Mouse (Mus musculus) heart, postnatal 0 days (tissue): ENCODE results near the gene Alms1. TPM values are rescaled to one million over a fixed set of nuclear protein-coding genes. Genes with fewer than 3 reads are reported as not detected.
A peak's percentile ranks its signal among the peaks of the same experiment; 100 is the strongest.
"Not testable (repeated sequence)": the region's sequence is repeated elsewhere in the genome, so short reads cannot be mapped to it uniquely, and the experiment has no call there.

Source experiments
- ATAC-seq: fragments of 200-750 bp; cut with Nextera tagmentation; 2 replicates; pipeline ENCODE4 v1.8.0; 2017; ENCODE audit warnings: low read depth, moderate number of reproducible peaks, moderate library complexity; ENCODE audit not compliant: insufficient read depth
- DNase-seq: peaks from one replicate; pipeline ENCODE4 v3.0.0-alpha.2; 2016; ENCODE audit warnings: low spot score
- H3K27ac ChIP-seq: fragments of 300-500 bp; sonication (generic); 2 replicates; pipeline ENCODE4 v1.5.1; 2014; ENCODE audit warnings: low read depth, mild to moderate bottlenecking
- H3K27me3 ChIP-seq: fragments of 300-500 bp; sonication (generic); 2 replicates; pipeline ENCODE4 v1.6.1; 2014; ENCODE audit warnings: low read length, mixed read lengths; ENCODE audit not compliant: control insufficient read depth, insufficient read depth
- H3K36me3 ChIP-seq: fragments of 300-500 bp; sonication (generic); replicated peaks from 2 replicates; pipeline ENCODE4 v1.6.1; 2014; ENCODE audit warnings: low read length, mixed read lengths; ENCODE audit not compliant: control insufficient read depth, insufficient read depth
- H3K4me1 ChIP-seq: fragments of 300-500 bp; sonication (generic); 2 replicates; pipeline ENCODE4 v1.6.1; 2014; ENCODE audit warnings: antibody characterized with exemption; ENCODE audit not compliant: control insufficient read depth, insufficient read depth
- H3K4me2 ChIP-seq: fragments of 300-500 bp; sonication (generic); 2 replicates; pipeline ENCODE4 v1.6.1; 2014; ENCODE audit warnings: low read depth, mild to moderate bottlenecking, low read length, moderate library complexity
- H3K4me3 ChIP-seq: fragments of 300-500 bp; sonication (generic); 2 replicates; pipeline ENCODE4 v1.5.1; 2014; ENCODE audit warnings: low read depth, low read length
- H3K9ac ChIP-seq: fragments of 300-500 bp; sonication (generic); replicated peaks from 2 replicates; pipeline ENCODE4 v1.6.1; 2014; ENCODE audit warnings: low read depth, low read length, mixed read lengths
- H3K9me3 ChIP-seq: fragments of 300-500 bp; sonication (generic); replicated peaks from 2 replicates; pipeline ENCODE4 v1.6.1; 2016; ENCODE audit warnings: low read length; ENCODE audit not compliant: control insufficient read depth
- CTCF ChIP-seq: IDR thresholded peaks from 2 replicates; pipeline ENCODE4 v1.5.1; 2016; ENCODE audit warnings: antibody characterized with exemption, control low read depth, low read depth
- EP300 ChIP-seq: IDR thresholded peaks from 2 replicates; pipeline ENCODE4 v1.6.1; 2016; ENCODE audit warnings: antibody characterized with exemption, low read depth
- WGBS: fragments of 180-500 bp; shearing (Covaris S2); extraction: QIAGEN DNeasy Blood & Tissue Kit; methylation state at CpG from one replicate; pipeline ENCODE4 v1.1.7; 2014; 5-methylcytosine and 5-hydroxymethylcytosine counted together
- microRNA-seq: library from miRNA; unstranded; fragments of <30 nt; microRNA quantifications from one replicate; pipeline ENCODE4, GENCODE M21; 2016
- polyA plus RNA-seq: library from polyadenylated mRNA; unstranded; fragments of >200 nt; fragmentation: Nextera tagmentation; extraction: Ambion mirVana; gene quantifications from 2 replicates; pipeline ENCODE4 v1.2.1, GENCODE M21; 2015
- total RNA-seq: library from RNA; depleted of rRNA; stranded (reverse); fragments of >200 nt; gene quantifications from 2 replicates; pipeline ENCODE4 v1.2.3, GENCODE M21; 2014; ENCODE audit warnings: low replicate concordance; rRNA removed

Alms1 gene
- total and polyA plus RNA-seq, 2 experiments from 2014 or later = 0.61 to 3.5 TPM

GRCm38 (mm10) chr6:85633165-85633564 is 45.8 kb downstream of the Alms1 start:
- H3K9ac ChIP-seq = no peak overlapping the region
- no peaks in the 10 kb centered on the region for H3K4me1 ChIP-seq
- 65% methylated on average over 8 of the region's 8 CpGs for WGBS
- ATAC-seq = no peak
- no peak overlapping the region for H3K4me3 ChIP-seq
- TF ChIP-seq CTCF (no peak), EP300 (no peak)
- H3K36me3 ChIP-seq = peaks cover 11% of the 10 kb centered on the region
- no peak overlapping the region for H3K27ac ChIP-seq
- no peaks in the 10 kb centered on the region for H3K27me3 ChIP-seq
- no peak for DNase-seq
- no peak overlapping the region for H3K4me2 ChIP-seq
- no peaks in the 10 kb centered on the region for H3K9me3 ChIP-seq

GRCm38 (mm10) chr6:85653244-85653643 is 65.9 kb downstream of the Alms1 start:
- H3K4me3 ChIP-seq = no peak overlapping the region
- no peaks in the 10 kb centered on the region for H3K4me1 ChIP-seq
- no peak overlapping the region for H3K27ac ChIP-seq
- no peaks in the 10 kb centered on the region for H3K27me3 ChIP-seq
- 95% methylated on average over 2 of the region's 2 CpGs for WGBS
- no peaks in the 10 kb centered on the region for H3K36me3 ChIP-seq
- H3K4me2 ChIP-seq = no peak overlapping the region
- ATAC-seq = no peak
- no peak overlapping the region for H3K9ac ChIP-seq
- DNase-seq = no peak
- TF ChIP-seq CTCF = peak; percentile 22; the same call in 1 of the 2 replicates
- no peak for TF ChIP-seq EP300
- no peaks in the 10 kb centered on the region for H3K9me3 ChIP-seq

GRCm38 (mm10) chr6:85701943-85702342 is 114.6 kb downstream of the Alms1 start:
- not testable (repeated sequence) for H3K36me3 ChIP-seq, H3K4me1 ChIP-seq, H3K27ac ChIP-seq, DNase-seq, H3K27me3 ChIP-seq, H3K9ac ChIP-seq, H3K9me3 ChIP-seq, H3K4me3 ChIP-seq, H3K4me2 ChIP-seq
- ATAC-seq = 0 out of 2 replicates have a peak, but pooled peaks have one; percentile 20
- 48% methylated on average over 2 of the region's 4 CpGs for WGBS

GRCm38 (mm10) chr6:85709206-85709605 is 121.9 kb downstream of the Alms1 start:
- not testable (repeated sequence) for H3K36me3 ChIP-seq, H3K27ac ChIP-seq, H3K27me3 ChIP-seq, H3K9me3 ChIP-seq, ATAC-seq, H3K4me3 ChIP-seq, H3K4me2 ChIP-seq, H3K9ac ChIP-seq, DNase-seq, H3K4me1 ChIP-seq
- 86% methylated on average over 3 of the region's 5 CpGs for WGBS

GRCm38 (mm10) chr6:85709607-85710006 is 122.3 kb downstream of the Alms1 start:
- not testable (repeated sequence) for H3K9me3 ChIP-seq, H3K9ac ChIP-seq, H3K36me3 ChIP-seq, H3K27ac ChIP-seq, H3K4me1 ChIP-seq, ATAC-seq, DNase-seq, H3K27me3 ChIP-seq, H3K4me3 ChIP-seq, H3K4me2 ChIP-seq
- 42% methylated on average over 1 of the region's 1 CpGs for WGBS

GRCm38 (mm10) chr6:85713105-85713504 is 125.8 kb downstream of the Alms1 start, which contains the start of gene Nat8f7:
Gene Nat8f7, minus strand, starts transcription at chr6:85713205.
- DNase-seq, ATAC-seq, H3K4me2 ChIP-seq, H3K4me1 ChIP-seq, H3K27ac ChIP-seq, H3K36me3 ChIP-seq, H3K9me3 ChIP-seq, H3K27me3 ChIP-seq, H3K4me3 ChIP-seq, H3K9ac ChIP-seq: not testable (repeated sequence)
- WGBS = 76% methylated on average over 9 of the region's 10 CpGs

Small RNAs within 50 kb of the gene (microRNA-seq; reads per million reads assigned to microRNA genes)
- not detected for gene Gm27317

Other genes with a start within 250 kb of the Alms1 start
- 86.7 and 91.3 TPM in 2 replicates for gene Rab11fip5, start 212.9 kb upstream of the Alms1 start, total RNA-seq
- gene Rab11fip5, start 212.9 kb upstream of the Alms1 start, polyA plus RNA-seq = 35.3 and 38.2 TPM in 2 replicates
- gene Noto, start 163.6 kb upstream of the Alms1 start, total RNA-seq = not detected in 2 replicates
- not detected in 2 replicates for gene Noto, start 163.6 kb upstream of the Alms1 start, polyA plus RNA-seq
- gene Smyd5, start 155.5 kb upstream of the Alms1 start, total RNA-seq = 15.0 and 22.7 TPM in 2 replicates
- 13.1 and 16.0 TPM in 2 replicates for gene Smyd5, start 155.5 kb upstream of the Alms1 start, polyA plus RNA-seq
- 137 and 138 TPM in 2 replicates for gene Cct7, start 136.0 kb upstream of the Alms1 start, total RNA-seq
- gene Cct7, start 136.0 kb upstream of the Alms1 start, polyA plus RNA-seq = 243 and 246 TPM in 2 replicates
- gene Pradc1, start 135.6 kb upstream of the Alms1 start, total RNA-seq = 14.7 and 20.4 TPM in 2 replicates
- 33.9 and 35.9 TPM in 2 replicates for gene Pradc1, start 135.6 kb upstream of the Alms1 start, polyA plus RNA-seq
- 0.11 TPM in 1 of 2 replicates, not detected in the other for gene Fbxo41, start 84.5 kb upstream of the Alms1 start, total RNA-seq
- gene Fbxo41, start 84.5 kb upstream of the Alms1 start, polyA plus RNA-seq = not detected in 2 replicates
- gene Egr4, start 73.9 kb upstream of the Alms1 start, total RNA-seq = not detected in 2 replicates
- gene Egr4, start 73.9 kb upstream of the Alms1 start, polyA plus RNA-seq = not detected in 2 replicates
- not detected in 2 replicates for gene Nat8f7, start 125.7 kb downstream of the Alms1 start, total RNA-seq
- gene Nat8f7, start 125.7 kb downstream of the Alms1 start, polyA plus RNA-seq = not detected in 2 replicates
- gene Nat8f3, start 178.2 kb downstream of the Alms1 start, total RNA-seq = not detected in 2 replicates
- 0.11 TPM in 1 of 2 replicates, not detected in the other for gene Nat8f3, start 178.2 kb downstream of the Alms1 start, polyA plus RNA-seq
- gene Nat8f6, start 233.4 kb downstream of the Alms1 start, total RNA-seq = not detected in 2 replicates
- gene Nat8f6, start 233.4 kb downstream of the Alms1 start, polyA plus RNA-seq = not detected in 2 replicates
- gene Nat8f5, start 233.4 kb downstream of the Alms1 start, total RNA-seq = not detected in 2 replicates
- gene Nat8f5, start 233.4 kb downstream of the Alms1 start, polyA plus RNA-seq = not detected in 2 replicates
- not detected in 2 replicates for gene Nat8, start 244.6 kb downstream of the Alms1 start, total RNA-seq
- gene Nat8, start 244.6 kb downstream of the Alms1 start, polyA plus RNA-seq = not detected in 2 replicates